Mouse (Mus musculus): ENCODE data around the gene Zfp710.
"Not testable (repeated sequence)": the region's sequence is repeated elsewhere in the genome, so short reads cannot be mapped to it uniquely, and the experiment has no call there.

Zfp710 gene

DNA sequence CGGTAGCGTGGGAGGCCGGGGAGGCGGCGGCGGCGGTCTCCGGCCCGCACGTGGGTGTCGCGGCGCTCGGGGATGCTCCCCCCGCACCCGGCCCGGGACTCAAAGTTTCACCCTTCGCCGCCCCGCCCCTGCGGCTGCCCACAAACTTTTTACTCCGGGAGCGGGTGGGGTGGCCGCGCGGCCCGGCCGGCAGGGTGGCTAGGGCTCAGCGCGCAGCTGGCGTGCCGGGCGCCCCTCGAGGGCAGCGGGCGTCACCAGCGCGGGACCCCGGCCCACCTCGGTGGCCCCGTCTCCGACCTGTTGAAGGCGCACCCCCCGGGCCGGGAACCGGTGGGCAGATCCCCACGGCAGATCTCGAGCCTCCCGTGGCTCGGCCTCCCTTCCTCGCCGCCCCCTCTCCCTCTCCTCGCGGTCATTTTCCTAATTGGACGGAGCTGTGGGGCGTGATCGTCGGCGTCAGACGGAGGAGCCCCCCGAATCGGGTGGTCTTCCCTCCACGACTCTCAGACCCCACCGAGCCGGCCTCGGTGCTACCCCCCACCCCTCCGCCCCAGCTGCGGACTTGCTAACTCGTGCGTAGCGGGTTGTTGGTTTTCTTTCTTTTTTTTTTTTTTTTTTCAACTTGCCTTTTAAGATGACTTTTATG lies 2.5 kb downstream of the Zfp710 start:
- peak; percentile 84 to 85 for DNase-seq (ENCODE audit: low spot score in 2 of 2)

DNA sequence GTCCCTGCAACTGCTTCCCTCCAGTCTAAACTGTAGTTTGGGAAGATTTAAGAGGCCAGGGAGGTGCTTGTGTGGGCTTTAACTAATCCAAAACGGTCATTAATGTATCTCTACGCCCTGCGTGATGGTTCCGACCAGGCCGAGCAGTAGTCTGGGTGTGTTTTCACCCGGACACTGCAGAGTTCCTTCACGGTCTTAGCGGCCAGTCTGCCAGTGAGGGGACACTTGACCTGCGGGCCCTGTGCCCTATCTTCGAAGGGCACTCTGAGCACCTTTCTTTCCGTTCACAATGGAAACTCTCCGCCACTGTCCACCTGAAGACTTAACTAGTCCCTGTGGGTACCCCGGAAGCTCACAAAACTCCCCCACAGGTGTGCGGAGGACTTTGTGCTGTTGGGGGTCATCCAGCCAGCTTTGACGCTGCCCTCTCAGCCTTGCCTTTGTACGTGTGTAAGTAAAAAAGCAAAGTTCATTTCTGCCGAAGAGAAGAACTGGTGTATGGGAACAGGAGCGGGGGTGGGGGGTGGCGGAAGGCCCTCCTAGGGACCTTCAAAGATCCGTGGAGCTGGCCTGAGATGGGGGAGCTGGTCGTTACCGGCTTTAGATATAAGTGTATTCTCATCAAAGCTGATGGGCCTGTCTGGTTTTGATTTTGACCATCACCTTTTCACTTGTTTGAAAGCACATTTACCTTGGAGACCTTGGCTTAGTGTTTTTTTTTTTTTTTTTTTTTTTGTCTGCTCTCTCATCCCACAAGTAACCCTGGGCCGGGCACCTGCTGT lies 3.2 kb downstream of the Zfp710 start:
- peak in 1 of 2 experiments; percentile 49 for DNase-seq (ENCODE audit: low spot score in 2 of 2)

- peak; percentile 65 to 66 for DNase-seq (ENCODE audit: low spot score in 2 of 2)
These were observed 3.8 kb downstream of the Zfp710 start for GRCm38 (mm10) chr7:80028418-80028720.

DNA sequence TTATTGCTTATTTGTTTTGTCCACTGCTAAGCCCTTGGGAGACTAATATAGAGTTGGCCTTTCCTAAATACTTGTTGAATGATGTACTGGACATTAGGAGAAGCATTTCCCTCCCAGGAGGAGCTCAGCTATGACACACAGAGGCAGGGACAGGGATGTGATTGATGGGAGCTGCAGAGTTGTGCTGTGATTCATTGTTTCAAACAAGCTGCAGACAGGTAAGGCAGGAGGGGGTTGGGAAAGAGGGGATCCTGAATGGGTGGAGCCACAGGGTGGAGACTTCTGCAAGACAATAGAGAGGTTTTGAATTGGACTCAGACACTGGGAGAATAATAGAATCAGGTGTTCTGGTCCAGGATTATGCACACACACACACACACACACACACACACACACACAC lies 5.4 kb downstream of the Zfp710 start:
- no peak for DNase-seq (ENCODE audit: low spot score in 2 of 2)

DNA sequence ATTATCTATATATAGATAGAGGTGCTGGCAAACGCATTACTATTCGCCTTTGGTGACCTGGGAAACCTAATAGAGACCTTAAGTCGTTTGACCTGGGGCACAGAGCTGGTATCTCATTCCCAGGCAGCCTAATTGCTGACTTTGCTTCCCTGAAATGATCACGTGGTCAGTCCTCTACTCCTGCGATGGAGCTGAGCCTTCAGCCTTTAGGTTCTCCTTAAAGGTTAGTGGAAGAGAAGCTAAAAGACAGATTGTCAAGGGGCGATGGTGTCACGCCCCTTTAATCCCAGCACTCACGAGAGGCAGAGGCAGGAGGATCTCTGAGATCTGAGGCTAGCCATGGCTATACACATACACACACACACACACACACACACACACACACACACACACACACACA lies 5.9 kb downstream of the Zfp710 start:
- no peak for DNase-seq (ENCODE audit: low spot score in 2 of 2)

DNA sequence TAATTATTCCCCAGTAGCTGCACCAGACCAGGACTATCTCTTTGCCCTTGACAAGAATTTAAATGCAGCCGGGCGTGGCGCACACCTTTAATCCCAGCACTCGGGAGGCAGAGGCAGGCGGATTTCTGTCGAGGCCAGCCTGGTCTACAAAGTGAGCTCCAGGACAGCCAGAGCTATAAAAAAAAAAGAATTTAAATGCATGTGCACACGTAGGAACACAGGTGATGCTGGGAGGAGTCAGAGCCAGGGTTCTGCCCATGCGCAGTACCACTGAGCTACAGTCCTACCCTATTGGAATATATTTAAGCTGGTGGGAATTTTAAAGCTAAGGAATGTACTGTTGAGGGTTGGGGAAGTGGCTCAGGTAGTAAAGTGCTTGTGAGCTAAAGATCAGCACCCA lies 6.4 kb downstream of the Zfp710 start:
- no peak for DNase-seq (ENCODE audit: low spot score in 2 of 2)

GRCm38 (mm10) chr7:80031478-80031877 lies 6.9 kb downstream of the Zfp710 start:
- DNase-seq (ENCODE audit: low spot score in 2 of 2): no peak

DNA sequence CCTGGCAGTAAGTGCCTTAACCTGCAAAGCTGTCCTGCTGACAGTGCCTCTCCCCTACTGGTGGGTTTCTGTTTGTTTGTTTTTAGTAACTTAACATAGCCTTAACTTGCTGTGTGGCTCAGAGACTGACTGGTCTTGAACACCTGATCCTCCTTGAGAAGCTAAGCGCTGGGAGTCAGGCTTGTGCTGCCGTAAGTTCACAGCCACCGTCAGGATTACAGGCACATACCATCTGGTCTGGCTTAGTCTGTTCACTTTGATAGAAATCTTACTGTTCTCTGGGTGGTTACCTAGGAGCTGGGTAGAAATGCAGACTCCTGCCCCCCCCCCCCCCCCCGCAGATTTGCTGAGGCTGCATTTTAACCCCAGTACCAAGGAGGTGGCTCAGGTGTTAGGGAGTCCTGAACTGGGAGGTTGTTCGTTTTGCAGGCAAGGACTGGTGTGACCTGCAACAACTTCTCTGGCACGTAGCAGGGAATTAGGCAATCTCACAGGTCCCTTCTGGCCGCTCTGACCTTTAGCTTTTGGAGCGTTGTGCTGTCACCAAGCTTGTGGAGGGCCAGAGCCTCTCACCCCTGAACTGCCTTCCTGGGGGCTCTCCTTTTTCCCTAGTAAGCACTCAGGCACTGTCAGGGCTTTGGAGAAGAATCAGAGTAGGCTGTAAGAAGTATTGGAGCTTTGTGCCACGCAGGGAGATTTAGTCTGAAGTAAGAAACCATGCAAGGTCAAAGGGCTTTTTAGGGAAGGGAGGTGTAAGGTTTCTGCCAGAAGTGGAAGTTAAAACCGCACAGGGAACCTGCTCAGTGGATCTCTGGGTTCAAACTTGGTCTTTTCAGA lies 7.8 kb downstream of the Zfp710 start:
- DNase-seq (ENCODE audit: low spot score in 2 of 2): no peak

DNA sequence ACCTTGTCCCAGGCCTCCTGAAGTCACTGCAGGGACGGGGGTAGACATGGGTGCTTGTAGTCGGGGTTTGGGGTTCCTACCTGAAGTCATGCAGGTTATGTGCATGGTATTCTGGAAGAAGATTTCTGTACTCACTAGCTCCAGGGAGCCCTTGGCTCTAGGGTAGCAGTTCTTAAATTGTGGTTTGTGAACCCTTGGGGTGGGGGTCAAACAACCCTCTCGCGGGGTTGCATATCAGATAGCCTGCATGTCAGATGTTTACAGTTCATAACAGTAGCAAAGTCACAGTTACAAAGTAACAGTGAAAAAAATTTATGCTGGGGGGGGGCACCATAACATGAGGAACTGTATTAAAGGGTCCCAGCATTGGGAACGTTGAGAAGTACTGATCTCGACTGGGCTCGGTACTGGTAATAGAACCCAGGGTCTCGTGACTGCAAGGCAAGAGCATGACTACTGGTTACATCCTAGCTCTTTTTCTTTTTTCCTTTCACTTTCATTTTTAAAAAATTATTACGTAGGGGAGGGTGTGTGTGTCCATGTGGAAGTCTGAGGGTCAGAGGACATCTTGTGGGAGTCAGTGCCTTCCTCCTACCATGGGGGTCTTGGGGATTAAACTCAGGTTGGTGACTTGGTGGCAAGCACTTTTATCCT lies 8.6 kb downstream of the Zfp710 start:
- DNase-seq (ENCODE audit: low spot score in 2 of 2): no peak

DNA sequence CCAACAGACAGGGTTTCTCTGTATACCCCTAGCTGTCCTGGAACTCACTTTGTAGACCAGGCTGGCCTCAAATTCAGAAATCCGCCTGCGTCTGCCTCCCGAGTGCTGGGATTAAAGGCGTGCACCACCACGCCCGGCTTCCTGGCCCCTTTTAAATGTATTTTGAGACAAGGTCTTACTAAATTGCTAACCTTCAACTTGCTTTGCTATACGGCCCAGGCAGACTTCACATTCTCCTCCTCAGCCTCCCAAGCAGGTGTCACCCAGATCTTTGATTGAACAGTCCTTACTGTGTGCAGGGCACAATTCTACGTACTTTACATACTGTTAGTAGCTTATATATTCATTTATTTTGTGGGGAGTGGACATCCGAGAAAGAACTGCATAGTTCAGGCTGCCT lies 9.2 kb downstream of the Zfp710 start:
- DNase-seq (ENCODE audit: low spot score in 2 of 2): no peak

DNA sequence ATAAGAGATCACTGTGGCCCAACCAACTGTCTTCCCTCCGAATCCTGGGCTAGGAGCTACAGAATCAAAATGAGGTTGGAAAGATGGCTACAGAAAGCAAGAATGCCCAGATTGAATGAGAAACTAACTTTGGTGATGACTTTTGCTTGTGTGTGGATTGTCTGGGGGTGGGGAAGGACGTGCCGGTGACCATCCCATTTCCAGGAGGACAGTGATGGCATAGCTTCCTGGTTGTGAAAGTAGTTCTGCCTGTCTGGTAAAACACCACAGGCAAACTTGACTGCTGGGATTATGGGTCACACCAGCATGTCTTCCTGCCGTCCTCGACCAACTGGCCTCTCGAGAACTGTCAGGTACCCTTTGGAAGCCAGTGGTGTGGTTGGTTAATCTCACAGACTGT lies 10.5 kb downstream of the Zfp710 start:
- no peak for DNase-seq (ENCODE audit: low spot score in 2 of 2)

DNA sequence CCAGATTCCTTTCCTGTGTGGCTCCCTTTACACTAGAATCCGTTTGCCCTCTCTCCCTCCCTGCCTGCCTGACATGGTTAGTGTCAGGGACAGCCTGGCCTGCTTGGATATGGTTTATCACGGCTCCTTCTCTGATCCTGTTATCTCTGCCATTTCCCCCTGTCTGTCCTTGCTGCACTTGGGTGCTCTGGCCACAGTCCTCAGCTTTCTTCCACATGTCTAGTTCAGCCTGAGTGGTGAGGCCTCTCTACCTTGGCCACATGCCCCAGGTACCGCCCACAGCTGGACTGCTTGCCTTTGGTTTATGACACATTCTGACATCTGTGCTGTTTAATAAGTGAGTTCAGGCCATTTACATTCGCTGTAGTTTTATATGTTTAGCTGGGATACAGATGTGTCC lies 11.1 kb downstream of the Zfp710 start:
- peak in 1 of 2 experiments; percentile 86 for DNase-seq (ENCODE audit: low spot score in 2 of 2)

DNA sequence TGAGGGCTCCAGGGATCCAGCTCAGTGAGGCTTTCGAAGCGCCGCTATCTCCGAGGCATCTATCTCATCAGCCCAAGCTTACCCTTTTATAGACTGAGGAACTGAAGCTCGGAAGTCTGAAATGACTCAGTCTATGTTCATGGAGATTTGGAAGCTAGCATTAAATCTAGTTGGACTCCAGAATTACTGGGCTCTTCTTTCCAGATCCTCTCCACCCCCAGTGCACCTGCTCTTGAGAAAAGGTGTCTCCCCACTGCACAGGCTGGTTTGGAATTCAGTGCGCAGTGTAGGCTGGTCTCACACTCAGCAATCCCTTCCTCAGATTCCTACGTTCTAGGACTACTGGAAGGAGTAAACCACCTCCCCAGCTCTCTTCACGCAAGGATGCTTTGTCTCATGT lies 15.1 kb downstream of the Zfp710 start:
- DNase-seq (ENCODE audit: low spot score in 2 of 2): no peak

- peak in 1 of 2 experiments; percentile 84 for DNase-seq (ENCODE audit: low spot score in 2 of 2)
These were observed 19.6 kb downstream of the Zfp710 start for GRCm38 (mm10) chr7:80044170-80044569.

DNA sequence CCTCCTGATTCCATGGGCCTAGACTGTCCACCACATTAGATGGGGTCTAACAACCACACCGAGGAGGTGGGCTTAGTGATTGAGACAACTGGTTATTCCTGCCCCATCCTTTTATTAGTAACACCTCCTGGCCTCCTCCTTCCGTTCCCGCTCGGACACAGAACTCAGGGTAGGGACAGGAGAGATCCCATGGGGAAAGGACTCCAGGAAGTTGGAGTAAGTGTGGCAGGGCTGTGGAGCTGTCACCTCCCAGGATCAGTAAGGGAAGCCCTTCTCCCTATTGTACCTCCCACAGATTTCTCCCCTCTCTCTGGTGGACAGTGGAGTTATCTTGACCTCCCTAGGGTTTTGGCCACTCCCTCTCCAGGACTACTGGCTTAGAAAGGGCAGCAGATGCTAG lies 22.4 kb downstream of the Zfp710 start:
- no peak for DNase-seq (ENCODE audit: low spot score in 2 of 2)

GRCm38 (mm10) chr7:80049746-80050145 lies 25.1 kb downstream of the Zfp710 start:
- no peak for DNase-seq (ENCODE audit: low spot score in 2 of 2)

GRCm38 (mm10) chr7:80050382-80050781 lies 25.8 kb downstream of the Zfp710 start:
- not testable (repeated sequence) for DNase-seq (ENCODE audit: low spot score in 2 of 2)

DNA sequence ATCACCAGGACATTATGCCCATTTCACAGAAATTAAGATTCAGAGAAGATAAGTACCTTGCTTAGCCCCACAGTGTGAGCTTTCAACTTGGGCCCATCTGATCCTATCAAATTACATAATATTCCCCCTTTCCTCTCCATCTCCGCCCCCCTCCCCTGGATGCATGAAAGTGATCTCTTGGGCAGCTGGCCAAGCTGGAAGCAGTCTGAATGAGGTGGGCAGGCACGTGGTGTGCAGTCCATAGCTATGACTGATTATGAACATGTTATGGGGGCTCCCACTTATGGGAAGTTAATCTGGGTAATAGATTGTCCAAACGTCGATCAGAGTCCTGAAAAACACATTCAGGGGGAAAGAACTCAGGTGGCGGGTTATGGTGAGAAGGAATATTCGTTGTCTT lies 27.2 kb downstream of the Zfp710 start:
- DNase-seq (ENCODE audit: low spot score in 2 of 2): no peak

- peak; percentile 75 to 76 for DNase-seq (ENCODE audit: low spot score in 2 of 2)
These were observed 27.6 kb downstream of the Zfp710 start for GRCm38 (mm10) chr7:80052261-80052660.

- no peak for DNase-seq (ENCODE audit: low spot score in 2 of 2)
These were observed 28.5 kb downstream of the Zfp710 start for GRCm38 (mm10) chr7:80053147-80053546.

- no peak for DNase-seq (ENCODE audit: low spot score in 2 of 2)
These were observed 31.2 kb downstream of the Zfp710 start for GRCm38 (mm10) chr7:80055781-80056180.

- no peak for DNase-seq (ENCODE audit: low spot score in 2 of 2)
These were observed 32.5 kb downstream of the Zfp710 start for GRCm38 (mm10) chr7:80057002-80057691.
